Mouse (Mus musculus): ENCODE data around the gene Dtd2. TPM values are rescaled to one million over a fixed set of nuclear protein-coding genes. Genes with fewer than 3 reads are reported as not detected.

Gene Dtd2
- polyA plus RNA-seq (2016; fragmentation: Nextera tagmentation; extraction: Ambion mirVana): 21.1 and 22.1 TPM in 2 replicates

DNA sequence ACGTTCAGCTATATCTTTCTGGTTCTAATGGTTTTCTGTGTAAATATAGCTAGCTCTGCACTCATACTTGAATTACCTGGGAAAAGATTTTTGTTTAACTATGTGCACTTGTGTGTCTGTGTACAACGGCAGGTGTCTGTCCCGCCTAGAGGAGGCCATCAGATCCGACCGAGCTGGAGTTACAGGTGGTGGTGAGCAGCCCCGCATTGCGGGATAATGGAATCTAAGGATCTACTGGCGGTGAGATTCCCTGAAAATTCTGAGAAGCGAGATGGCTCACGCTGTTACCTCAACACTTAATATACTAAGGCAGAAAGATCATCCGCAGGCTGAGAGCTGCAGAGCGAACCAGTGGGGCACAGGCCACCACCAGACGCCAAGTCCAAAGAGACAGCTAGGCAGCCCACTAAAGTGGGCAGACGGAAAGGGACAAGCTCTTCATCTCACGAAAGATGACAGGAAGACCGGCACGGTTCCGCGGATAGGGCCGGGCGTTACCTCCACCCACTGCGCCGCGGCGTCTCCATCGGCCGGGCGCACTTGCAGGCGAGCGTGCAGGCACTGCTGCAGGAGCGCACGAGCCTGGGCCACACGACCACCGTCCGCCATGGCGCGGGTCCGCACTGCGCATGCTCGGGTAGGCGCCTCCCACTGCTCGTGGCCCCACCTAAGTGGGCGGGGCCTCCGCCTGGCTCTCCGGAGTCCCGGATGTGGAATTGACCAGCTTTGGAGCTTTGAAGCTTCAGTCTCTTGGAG, at the start of gene Dtd2:
Gene Dtd2 (minus strand): TSS at position 625 of the 756 bp plus-strand sequence.
- Histone ChIP-seq H3K4me3 (peak within 1 kb of the TSS; percentile 76), H3K27ac (peak within 1 kb of the TSS; percentile 76), H3K27me3 (no peaks in the 10 kb centered on the region), H3K4me2 (replicated peaks) (peak within 1 kb of the TSS; percentile 57), H3K9me3 (no peaks in the 10 kb centered on the region), H3K36me3 (no peaks in the 10 kb centered on the region), H3K4me1 (peaks cover 2% of the 10 kb centered on the region; the same call in 1 of the 2 replicates), H3K9ac (peak within 1 kb of the TSS; percentile 73)
- peak; percentile 95 for ATAC-seq (ENCODE audit: insufficient number of reproducible peaks, insufficient read depth, low FRiP score, low TSS enrichment)
- WGBS: 2% methylated on average over 46 of the region's 46 CpGs

GRCm38 (mm10) chr12:52049324-52049723, 43.0 kb upstream of the Dtd2 start:
- H3K4me3 ChIP-seq: no peak overlapping the region
- no peaks in the 10 kb centered on the region for H3K36me3 ChIP-seq
- 87% methylated on average over 2 of the region's 2 CpGs for WGBS
- H3K27ac ChIP-seq: no peak overlapping the region
- H3K9ac ChIP-seq: no peak overlapping the region
- H3K4me1 ChIP-seq: no peaks in the 10 kb centered on the region
- H3K4me2 ChIP-seq (replicated peaks): no peak overlapping the region
- H3K27me3 ChIP-seq: no peaks in the 10 kb centered on the region
- H3K9me3 ChIP-seq: no peaks in the 10 kb centered on the region
- no peak for ATAC-seq (ENCODE audit: insufficient number of reproducible peaks, insufficient read depth, low FRiP score, low TSS enrichment)

DNA sequence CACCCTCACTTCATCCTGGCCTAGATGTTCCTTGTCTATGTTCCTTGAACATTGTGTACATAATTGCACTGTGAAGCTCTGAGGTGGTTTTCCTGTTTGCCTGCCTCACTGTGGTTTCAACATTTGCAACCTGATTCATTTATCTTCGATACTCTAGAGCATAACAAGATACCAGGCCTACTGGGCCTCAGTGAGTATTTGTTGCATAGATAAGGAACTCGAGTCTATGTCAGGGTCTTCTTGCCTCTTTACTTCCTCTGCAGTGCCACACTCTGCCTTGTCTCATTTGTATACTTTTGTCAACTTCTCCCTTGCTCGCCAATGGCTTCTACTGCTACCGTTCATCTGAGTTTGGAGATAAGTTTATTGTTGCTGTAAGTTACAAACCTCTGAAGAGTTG, 40.1 kb upstream of the Dtd2 start:
- H3K36me3 ChIP-seq: no peaks in the 10 kb centered on the region
- no peaks in the 10 kb centered on the region for H3K27me3 ChIP-seq
- no peak for ATAC-seq (ENCODE audit: insufficient number of reproducible peaks, insufficient read depth, low FRiP score, low TSS enrichment)
- no peak overlapping the region for H3K4me3 ChIP-seq
- no peak overlapping the region for H3K27ac ChIP-seq
- H3K9me3 ChIP-seq: no peaks in the 10 kb centered on the region
- no peak overlapping the region for H3K9ac ChIP-seq
- H3K4me1 ChIP-seq: no peaks in the 10 kb centered on the region
- no peak overlapping the region for H3K4me2 ChIP-seq (replicated peaks)
- 88% methylated on average over 4 of the region's 4 CpGs for WGBS

DNA sequence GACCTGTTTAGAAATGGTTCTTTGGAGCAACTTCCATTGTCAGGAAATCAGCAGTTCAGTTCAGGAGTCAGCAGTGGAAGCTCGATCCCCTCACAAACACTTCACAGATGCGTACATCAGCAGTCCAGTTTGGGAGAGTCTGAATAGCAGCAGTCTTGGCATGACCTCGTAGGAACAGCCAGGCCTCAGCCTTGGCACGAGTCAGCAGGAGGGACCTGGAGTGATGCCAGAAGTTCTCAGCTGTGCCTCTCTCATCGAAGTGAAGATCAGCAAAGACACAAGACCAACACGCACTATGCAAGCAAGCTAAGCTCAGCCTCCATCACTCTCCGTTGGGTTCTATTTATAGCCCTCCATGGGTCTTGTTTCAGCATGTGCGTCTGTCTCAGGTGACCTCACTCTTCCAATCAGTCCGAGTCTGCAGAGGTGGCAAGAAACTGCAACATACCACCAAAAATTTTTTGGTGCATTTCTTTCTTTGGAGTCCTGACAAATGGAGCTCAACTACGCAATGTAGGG, 36.6 kb upstream of the Dtd2 start:
- H3K36me3 ChIP-seq: no peaks in the 10 kb centered on the region
- H3K9me3 ChIP-seq: no peaks in the 10 kb centered on the region
- H3K4me2 ChIP-seq (replicated peaks): no peak overlapping the region
- H3K9ac ChIP-seq: no peak overlapping the region
- WGBS: 85% methylated on average over 10 of the region's 10 CpGs
- no peaks in the 10 kb centered on the region for H3K4me1 ChIP-seq
- no peaks in the 10 kb centered on the region for H3K27me3 ChIP-seq
- no peak for ATAC-seq (ENCODE audit: insufficient number of reproducible peaks, insufficient read depth, low FRiP score, low TSS enrichment)
- H3K4me3 ChIP-seq: no peak overlapping the region
- no peak overlapping the region for H3K27ac ChIP-seq

DNA sequence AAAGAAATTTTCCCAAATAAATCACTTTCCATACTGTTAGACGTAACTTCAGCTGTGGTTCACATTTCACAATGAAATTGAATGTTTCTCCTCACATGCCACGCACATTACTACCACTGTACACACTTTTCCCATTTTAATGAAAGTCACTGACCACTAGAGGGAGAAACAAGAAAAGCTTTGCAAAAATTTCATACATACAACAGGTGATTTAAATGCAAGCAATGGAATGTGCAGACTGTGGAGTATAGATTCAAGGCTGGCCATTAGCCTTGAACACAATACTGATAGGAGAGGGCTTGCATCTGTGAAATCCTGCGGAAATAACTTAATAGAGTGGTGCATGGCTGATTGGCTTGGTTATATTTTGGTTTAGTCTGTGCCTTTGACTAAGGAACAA, 32.1 kb upstream of the Dtd2 start:
- Histone ChIP-seq H3K27me3 (no peaks in the 10 kb centered on the region), H3K9ac (no peak overlapping the region), H3K36me3 (no peaks in the 10 kb centered on the region), H3K27ac (no peak overlapping the region), H3K9me3 (no peaks in the 10 kb centered on the region), H3K4me2 (replicated peaks) (no peak overlapping the region), H3K4me1 (no peaks in the 10 kb centered on the region), H3K4me3 (no peak overlapping the region)
- no peak for ATAC-seq (ENCODE audit: insufficient number of reproducible peaks, insufficient read depth, low FRiP score, low TSS enrichment)
- WGBS: 58% methylated on average over 3 of the region's 3 CpGs

- no peak for ATAC-seq (ENCODE audit: insufficient number of reproducible peaks, insufficient read depth, low FRiP score, low TSS enrichment)
- no peaks in the 10 kb centered on the region for H3K4me1 ChIP-seq
Measured at GRCm38 (mm10) chr12:52034956-52035355, 28.7 kb upstream of the Dtd2 start.

GRCm38 (mm10) chr12:52032276-52032675, 26.0 kb upstream of the Dtd2 start:
- 91% methylated on average over 6 of the region's 6 CpGs for WGBS

More at GRCm38 (mm10) chr12:52034956-52035355, 28.7 kb upstream of the Dtd2 start:
- Histone ChIP-seq H3K27me3 (no peaks in the 10 kb centered on the region), H3K4me2 (replicated peaks) (no peak overlapping the region), H3K4me3 (no peak overlapping the region), H3K9ac (no peak overlapping the region), H3K9me3 (no peaks in the 10 kb centered on the region), H3K36me3 (no peaks in the 10 kb centered on the region), H3K27ac (no peak overlapping the region)
- WGBS: 98% methylated on average over 3 of the region's 3 CpGs

GRCm38 (mm10) chr12:52027963-52028362, 21.7 kb upstream of the Dtd2 start, which contains the start of gene Gpr33:
Gpr33 (minus strand) TSS chr12:52028063.
- H3K9ac ChIP-seq: no peak within 1 kb of the TSS
- H3K27me3 ChIP-seq: no peaks in the 10 kb centered on the region
- H3K4me2 ChIP-seq (replicated peaks): no peak within 1 kb of the TSS
- H3K4me3 ChIP-seq: no peak within 1 kb of the TSS
- no peaks in the 10 kb centered on the region for H3K9me3 ChIP-seq
- no peaks in the 10 kb centered on the region for H3K4me1 ChIP-seq
- ATAC-seq (ENCODE audit: insufficient number of reproducible peaks, insufficient read depth, low FRiP score, low TSS enrichment): no peak
- H3K27ac ChIP-seq: no peak within 1 kb of the TSS
- WGBS: 91% methylated on average over 3 of the region's 3 CpGs
- no peaks in the 10 kb centered on the region for H3K36me3 ChIP-seq

More at GRCm38 (mm10) chr12:52032276-52032675, 26.0 kb upstream of the Dtd2 start:
- Histone ChIP-seq H3K9ac (no peak overlapping the region), H3K4me3 (no peak overlapping the region), H3K27me3 (no peaks in the 10 kb centered on the region), H3K4me2 (replicated peaks) (no peak overlapping the region), H3K4me1 (no peaks in the 10 kb centered on the region), H3K36me3 (no peaks in the 10 kb centered on the region), H3K9me3 (no peaks in the 10 kb centered on the region), H3K27ac (no peak overlapping the region)
- no peak for ATAC-seq (ENCODE audit: insufficient number of reproducible peaks, insufficient read depth, low FRiP score, low TSS enrichment)

- WGBS: 87% methylated on average over 7 of the region's 7 CpGs
- Histone ChIP-seq H3K9ac (no peak overlapping the region), H3K27me3 (no peaks in the 10 kb centered on the region), H3K36me3 (no peaks in the 10 kb centered on the region), H3K4me1 (no peaks in the 10 kb centered on the region), H3K4me2 (replicated peaks) (no peak overlapping the region), H3K4me3 (no peak overlapping the region), H3K9me3 (no peaks in the 10 kb centered on the region), H3K27ac (no peak overlapping the region)
- no peak for ATAC-seq (ENCODE audit: insufficient number of reproducible peaks, insufficient read depth, low FRiP score, low TSS enrichment)
Measured at GRCm38 (mm10) chr12:52014494-52015029, 8.3 kb upstream of the Dtd2 start.

- H3K9ac ChIP-seq: no peak overlapping the region
- no peak overlapping the region for H3K27ac ChIP-seq
- no peak for ATAC-seq (ENCODE audit: insufficient number of reproducible peaks, insufficient read depth, low FRiP score, low TSS enrichment)
- H3K27me3 ChIP-seq: no peaks in the 10 kb centered on the region
- no peak overlapping the region for H3K4me2 ChIP-seq (replicated peaks)
- WGBS: 84% methylated on average over 11 of the region's 11 CpGs
- no peaks in the 10 kb centered on the region for H3K4me1 ChIP-seq
- no peaks in the 10 kb centered on the region for H3K9me3 ChIP-seq
- H3K36me3 ChIP-seq: no peaks in the 10 kb centered on the region
- H3K4me3 ChIP-seq: no peak overlapping the region
Measured at GRCm38 (mm10) chr12:52014044-52014443, 7.7 kb upstream of the Dtd2 start.

DNA sequence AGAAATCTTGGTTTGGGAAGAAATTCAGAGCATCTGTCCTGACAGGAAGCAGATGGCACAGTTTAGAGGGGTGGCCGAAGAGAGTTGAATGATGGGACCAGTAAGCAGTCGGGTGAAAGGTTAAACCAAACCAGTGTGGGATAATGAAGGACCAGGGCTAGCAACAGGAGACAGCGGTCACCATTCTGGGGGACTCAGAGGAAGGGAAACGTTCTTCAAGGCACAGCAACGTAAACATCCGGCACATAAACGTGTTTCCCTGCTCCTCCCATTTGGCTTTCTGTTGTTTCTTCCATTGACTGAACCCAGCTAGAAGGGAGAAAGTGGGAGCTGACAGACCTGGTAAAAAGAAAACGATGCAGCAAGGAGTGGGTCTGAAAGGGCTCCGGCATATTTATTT, 7.0 kb upstream of the Dtd2 start:
- WGBS: 24% methylated on average over 9 of the region's 9 CpGs
- Histone ChIP-seq H3K27me3 (no peaks in the 10 kb centered on the region), H3K4me1 (no peaks in the 10 kb centered on the region), H3K27ac (no peak overlapping the region), H3K4me2 (replicated peaks) (no peak overlapping the region), H3K36me3 (no peaks in the 10 kb centered on the region), H3K4me3 (no peak overlapping the region), H3K9me3 (no peaks in the 10 kb centered on the region), H3K9ac (no peak overlapping the region)
- no peak for ATAC-seq (ENCODE audit: insufficient number of reproducible peaks, insufficient read depth, low FRiP score, low TSS enrichment)

DNA sequence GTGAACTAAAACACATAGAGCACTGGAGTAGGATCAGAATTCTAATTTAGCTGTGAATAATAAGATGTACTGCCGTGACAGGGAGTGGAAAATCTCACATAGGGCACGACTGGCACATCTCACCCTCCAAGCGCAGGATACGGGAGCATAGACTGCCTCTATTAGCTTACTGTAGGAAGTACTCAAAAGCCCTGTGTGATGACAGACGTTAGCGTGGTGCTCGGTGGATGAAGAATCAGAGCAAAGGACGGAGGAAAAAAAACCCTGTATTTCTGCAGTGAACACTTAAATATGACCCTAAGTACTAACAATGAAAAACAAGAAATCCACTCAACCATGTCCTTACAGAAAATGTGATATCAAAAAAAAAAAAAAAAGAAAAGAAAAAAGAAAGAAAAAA, 5.9 kb upstream of the Dtd2 start:
- no peaks in the 10 kb centered on the region for H3K27me3 ChIP-seq
- H3K9ac ChIP-seq: no peak overlapping the region
- no peak overlapping the region for H3K4me2 ChIP-seq (replicated peaks)
- no peaks in the 10 kb centered on the region for H3K4me1 ChIP-seq
- no peaks in the 10 kb centered on the region for H3K36me3 ChIP-seq
- 78% methylated on average over 8 of the region's 8 CpGs for WGBS
- no peak overlapping the region for H3K27ac ChIP-seq
- H3K4me3 ChIP-seq: no peak overlapping the region
- no peak for ATAC-seq (ENCODE audit: insufficient number of reproducible peaks, insufficient read depth, low FRiP score, low TSS enrichment)
- no peaks in the 10 kb centered on the region for H3K9me3 ChIP-seq

Measured in embryonic facial prominence, embryonic 12.5 days (tissue).